Mouse (Mus musculus) embryo, embryonic 11.5 days (tissue): ENCODE results near the gene Mei1.
A peak's percentile ranks its signal among the peaks of the same experiment; 100 is the strongest.

Source experiments
- DNase-seq: peaks from one replicate; pipeline ENCODE4 v3.0.0-alpha.2; 2012; ENCODE audit warnings: low read depth, low spot score

The Mei1 gene

DNA sequence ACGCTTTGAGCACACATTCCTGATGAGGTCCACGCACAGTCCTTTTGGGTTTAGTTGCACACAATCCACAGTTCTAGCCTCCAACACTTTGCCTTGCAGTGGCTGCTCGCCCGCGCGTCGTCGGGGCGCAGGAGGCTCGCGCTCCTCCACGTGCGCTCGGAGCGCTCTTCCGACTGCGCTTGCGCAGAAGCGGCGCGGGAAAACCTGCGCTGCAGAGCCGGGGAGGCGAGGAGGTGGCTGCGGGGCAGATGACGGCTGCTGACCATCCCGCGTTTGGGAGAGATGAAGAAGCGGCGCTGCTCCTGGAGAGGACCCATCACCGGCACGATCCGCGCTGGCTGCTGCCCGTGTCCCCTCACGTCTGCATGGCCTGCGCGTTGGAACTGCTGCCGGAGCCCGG lies at the start of gene Mei1:
Gene Mei1, plus strand, starts transcription at position 99 of the 400 bp plus-strand sequence.
- DNase-seq, result no peak

DNA sequence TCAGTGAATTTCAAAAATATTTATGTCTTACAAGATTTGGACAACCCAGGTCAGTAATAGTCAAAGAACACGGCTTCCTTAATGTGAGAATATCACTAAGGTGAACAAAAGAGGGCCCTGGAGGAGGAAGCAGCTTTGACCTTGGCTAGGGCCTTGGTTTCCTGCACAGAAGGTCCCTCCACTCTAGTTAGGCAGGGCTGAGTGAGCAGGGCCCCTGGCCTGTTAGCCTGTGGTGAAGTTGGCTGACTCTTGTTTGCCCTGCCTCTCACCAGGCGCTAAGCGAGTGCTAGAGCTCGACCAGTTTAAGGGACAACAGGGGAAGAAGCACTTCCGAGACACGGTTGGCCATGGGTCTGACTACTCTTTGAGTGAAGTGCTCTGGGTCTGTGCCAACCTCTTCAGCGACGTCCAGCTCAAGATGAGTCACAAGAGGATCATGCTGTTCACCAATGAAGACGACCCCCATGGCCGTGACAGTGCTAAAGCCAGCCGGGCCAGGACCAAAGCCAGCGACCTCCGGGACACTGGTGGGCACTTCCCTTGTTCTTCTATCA lies 47.2 kb upstream of the Mei1 start:
- no peak for DNase-seq

DNA sequence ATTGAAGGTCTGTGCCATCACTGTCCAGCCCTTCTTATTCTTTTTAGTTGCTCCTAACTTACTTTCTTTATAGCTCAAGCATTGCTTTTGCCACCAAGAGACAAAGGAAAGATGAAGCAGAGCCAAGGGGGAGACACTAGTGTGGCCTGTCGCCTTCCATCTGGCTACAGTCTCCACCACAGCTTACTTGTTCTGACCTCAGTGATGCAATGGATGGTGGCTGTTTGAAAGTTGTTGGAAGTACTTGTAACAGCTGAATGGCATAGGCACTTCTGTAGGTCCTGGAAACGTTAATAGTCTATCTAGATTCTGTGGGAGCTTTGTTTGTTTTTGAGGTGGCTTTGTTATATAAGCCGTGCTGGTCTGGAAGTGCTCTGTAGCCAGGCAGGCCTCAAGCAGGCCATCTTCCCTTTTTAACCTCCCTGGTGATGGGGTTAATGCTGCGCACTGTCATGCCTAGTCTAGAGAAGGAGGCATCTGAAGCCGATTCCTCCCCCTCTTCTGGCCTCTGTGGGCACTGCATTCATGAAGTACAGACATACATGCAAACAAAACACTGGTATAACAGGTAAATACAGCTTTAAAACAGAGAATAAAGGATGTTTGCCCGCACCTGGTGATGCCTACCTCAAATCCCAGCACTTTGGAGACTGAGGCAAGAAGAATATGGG lies 45.7 kb upstream of the Mei1 start:
- no peak for DNase-seq

DNA sequence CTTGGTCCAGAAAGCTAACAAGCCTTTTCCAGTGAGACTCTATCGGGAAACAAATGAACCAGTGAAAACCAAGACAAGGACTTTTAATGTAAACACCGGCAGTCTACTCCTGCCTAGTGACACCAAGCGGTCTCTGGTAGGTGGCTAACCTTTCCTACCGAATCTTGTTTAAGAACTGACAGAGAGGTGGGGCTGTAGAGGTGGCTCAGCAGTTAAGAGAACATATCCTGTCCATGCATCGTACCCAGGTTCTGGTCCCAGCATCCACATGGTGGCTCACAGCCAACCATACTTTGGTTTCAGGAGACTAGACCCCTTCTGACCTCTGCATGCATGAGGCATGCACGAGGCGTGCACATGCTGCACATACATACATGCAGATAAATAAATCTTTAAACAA lies 42.5 kb upstream of the Mei1 start:
- DNase-seq, result no peak

DNA sequence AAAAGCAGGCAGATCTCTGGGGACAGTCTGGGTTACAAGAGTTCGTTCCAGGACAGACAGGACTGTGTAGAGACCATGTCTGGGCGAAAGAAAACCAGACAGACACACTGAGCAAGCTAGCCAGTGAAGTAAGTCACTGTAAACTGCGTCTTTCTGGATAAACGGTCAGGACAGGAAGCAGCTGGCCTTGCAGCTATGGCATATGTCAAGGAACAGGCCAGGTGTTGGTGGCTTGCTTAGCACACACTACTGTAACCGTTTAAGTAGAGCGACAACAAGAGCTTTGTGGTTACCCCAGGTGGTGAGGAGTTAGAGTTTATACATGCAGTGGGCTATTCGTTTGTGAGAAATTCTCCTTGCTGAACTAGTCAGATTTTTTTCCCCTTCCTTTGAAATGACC lies 42.1 kb upstream of the Mei1 start:
- no peak for DNase-seq

- DNase-seq, result no peak
These were observed 37.4 kb upstream of the Mei1 start for GRCm38 (mm10) chr15:82032386-82032785.

DNA sequence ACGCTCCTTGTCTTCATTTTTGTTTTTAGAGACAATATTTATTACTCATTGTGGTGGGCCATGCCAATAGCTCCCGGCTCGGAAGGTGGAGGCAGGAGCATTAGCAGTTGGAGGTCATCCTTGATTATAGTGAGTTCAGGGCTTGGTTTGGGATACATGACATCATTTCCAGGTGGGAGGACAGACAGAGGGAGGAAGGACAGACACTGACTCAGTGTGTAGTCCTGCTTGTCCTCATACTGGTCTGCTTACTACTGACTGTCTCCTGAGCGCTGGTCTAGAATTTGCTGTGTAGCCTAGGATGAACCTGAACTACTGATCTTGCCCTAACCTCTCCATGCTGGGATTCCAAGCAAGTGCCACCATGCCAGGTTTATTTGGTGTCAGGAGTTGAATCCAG lies 36.0 kb upstream of the Mei1 start, which contains the start of gene Desi1:
Gene Desi1, minus strand, starts transcription at position 101 of the 400 bp plus-strand sequence.
- DNase-seq, result no peak

GRCm38 (mm10) chr15:82035904-82036689 lies 33.7 kb upstream of the Mei1 start:
- DNase-seq, result no peak

- DNase-seq, result no peak
These were observed 29.1 kb upstream of the Mei1 start for GRCm38 (mm10) chr15:82040650-82041049.

- DNase-seq, result no peak
These were observed 25.5 kb upstream of the Mei1 start for GRCm38 (mm10) chr15:82044166-82044784.

- DNase-seq, result no peak
These were observed 23.4 kb upstream of the Mei1 start for GRCm38 (mm10) chr15:82046246-82046891.

- DNase-seq, result peak; percentile 75
These were observed 22.5 kb upstream of the Mei1 start, which contains the start of gene Snu13 for GRCm38 (mm10) chr15:82047080-82047883. Snu13 (minus strand) TSS chr15:82047598.

DNA sequence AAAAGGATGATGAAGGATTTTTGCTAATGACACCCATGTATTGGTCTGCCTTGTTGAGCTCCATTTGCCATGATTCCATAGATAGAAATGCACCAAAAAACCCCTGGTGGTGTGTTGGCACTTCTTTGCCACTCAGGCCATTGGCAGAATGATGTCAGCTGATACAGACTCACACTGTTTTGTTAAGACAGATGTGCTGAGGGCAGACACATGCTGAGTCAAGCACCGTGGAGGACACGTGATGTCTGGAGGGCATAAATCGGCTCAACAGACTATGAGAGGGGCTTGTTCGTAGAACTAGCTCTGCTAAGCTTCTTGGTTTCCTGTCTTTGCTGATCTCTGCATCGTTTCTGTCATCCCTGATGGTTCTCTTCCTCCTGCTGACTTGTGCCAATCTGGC lies 17.3 kb upstream of the Mei1 start:
- no peak for DNase-seq

DNA sequence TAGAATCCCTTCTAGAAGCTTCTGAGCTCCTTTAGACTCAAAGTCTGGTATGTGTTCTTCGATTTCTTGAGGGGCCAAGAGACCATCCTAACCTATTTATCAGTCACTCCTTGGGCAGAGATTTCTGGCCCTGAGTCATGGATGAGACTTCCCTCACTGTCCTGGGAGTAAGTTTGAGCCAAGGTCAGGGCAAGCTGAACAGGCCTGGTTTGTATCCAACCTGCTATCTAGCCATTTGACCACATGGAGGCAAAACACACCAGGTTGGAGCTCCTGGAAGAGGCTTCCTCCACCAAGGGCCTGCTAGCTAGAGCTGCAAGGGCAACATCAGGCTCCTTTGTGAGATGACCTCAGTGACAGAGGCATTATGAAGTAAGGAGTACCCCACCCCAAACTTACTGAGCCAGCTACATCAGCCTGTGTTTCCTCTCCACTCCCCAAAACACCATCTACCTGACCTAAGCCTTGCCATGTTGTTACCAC lies 11.0 kb upstream of the Mei1 start, which contains the start of gene 4930407I10Rik:
Gene 4930407I10Rik, plus strand, starts transcription at position 433 of the 483 bp plus-strand sequence.
- no peak for DNase-seq

DNA sequence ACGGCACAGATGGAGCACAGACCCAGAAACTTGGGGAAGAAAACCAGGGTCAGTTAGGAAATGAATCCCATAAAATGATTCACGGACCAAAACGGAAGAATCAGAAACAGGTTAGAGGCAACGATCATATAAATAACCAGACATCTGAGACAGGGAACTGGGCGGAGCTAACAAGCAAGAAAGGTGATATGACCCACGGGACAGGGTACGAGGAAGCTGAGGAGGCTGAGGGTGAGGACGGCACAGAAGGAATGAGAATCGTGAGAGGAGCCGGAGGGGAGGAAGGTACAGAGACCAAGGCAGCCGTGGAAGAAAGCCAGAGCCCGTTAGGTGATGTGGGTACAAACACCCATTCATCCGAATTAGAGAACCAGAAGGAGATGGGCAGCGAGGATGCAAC lies 5.9 kb upstream of the Mei1 start:
- no peak for DNase-seq

DNA sequence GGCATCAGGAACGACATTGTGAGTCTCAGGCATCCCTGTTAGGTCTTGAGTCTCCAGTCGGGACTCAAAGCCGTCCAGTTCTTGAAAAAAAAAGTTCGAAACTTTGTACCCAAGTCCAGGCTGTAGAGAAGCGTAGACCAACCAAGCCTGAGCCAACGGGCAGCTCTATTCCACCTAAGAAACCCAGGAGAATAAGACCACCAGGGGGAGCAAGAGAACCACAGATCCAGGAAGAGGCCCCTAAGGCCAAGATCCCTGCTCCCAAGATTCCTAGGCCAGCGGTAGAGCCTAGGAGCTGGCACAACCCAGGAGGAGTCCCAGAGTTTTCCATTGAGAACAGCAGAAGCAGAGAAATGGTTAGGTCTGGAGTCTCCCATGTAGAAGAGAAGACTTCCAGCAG lies 4.3 kb upstream of the Mei1 start:
- DNase-seq, result peak; percentile 78

- DNase-seq, result no peak
These were observed 2.1 kb downstream of the Mei1 start for GRCm38 (mm10) chr15:82071816-82072469.

DNA sequence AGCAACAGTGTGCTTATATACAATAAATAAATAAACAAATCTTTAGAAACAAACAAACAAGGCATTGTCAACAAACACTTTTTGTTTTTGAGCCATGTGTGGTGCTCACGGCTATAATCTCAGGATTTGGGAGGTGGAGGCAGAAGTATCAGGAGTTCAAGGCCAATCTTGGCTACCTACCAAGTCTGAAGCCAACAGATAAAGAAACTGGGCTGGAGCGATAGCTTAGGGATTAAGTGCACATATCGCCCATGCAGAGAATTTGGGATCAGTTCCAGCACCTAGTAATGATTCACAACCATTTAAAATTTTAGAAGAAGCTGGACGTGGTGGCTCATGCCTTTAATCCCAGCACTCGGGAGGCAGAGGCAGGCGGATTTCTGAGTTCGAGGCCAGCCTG lies 3.7 kb downstream of the Mei1 start:
- DNase-seq, result no peak

GRCm38 (mm10) chr15:82079883-82080282 lies 10.1 kb downstream of the Mei1 start:
- no peak for DNase-seq

GRCm38 (mm10) chr15:82081161-82081560 lies 11.4 kb downstream of the Mei1 start:
- no peak for DNase-seq
